Mouse (Mus musculus) olfactory bulb, adult 2 months (tissue): ENCODE measurements around the gene Psd.

Experiments
- CTCF ChIP-seq: fragments of 200-500 bp; IDR thresholded peaks from 2 replicates; pipeline ENCODE4 v1.5.1; 2012; ENCODE audit warnings: low read depth, mild to moderate bottlenecking, low read length, moderate library complexity; ENCODE audit not compliant: insufficient read depth
- POLR2A ChIP-seq: fragments of 200-500 bp; IDR thresholded peaks from 2 replicates; pipeline ENCODE4 v1.6.1; 2012; ENCODE audit warnings: mild to moderate bottlenecking, low read depth, low read length, moderate library complexity; ENCODE audit not compliant: insufficient read depth

- TF ChIP-seq CTCF (no peak), POLR2A (peak; percentile 56)
Measured at GRCm38 (mm10) chr19:46356701-46357138, 29.8 kb upstream of the Psd start.
